10 mouse cellular contexts compared by ENCODE assay signal in genomic region chr1:91041605-91042004, GRCm38 (mm10). TPM values are rescaled to one million over a fixed set of nuclear protein-coding genes. Genes with fewer than 3 reads are reported as not detected.
DNase-seq lines count a peak whose midpoint lies in the region; ATAC-seq and TF ChIP-seq lines count a peak whose summit lies in the region.
"Had no signal": no experiment of that assay in that cellular context is flagged by ENCODE, and none has a peak within 500 bp of the region (broad histone marks: within the 10 kb centered on the region; RNA-seq: fewer than 3 reads in every experiment).

No protein-coding gene starts in this region.

- peaks cover 30% of the 10 kb centered on the region for H3K4me1 ChIP-seq in lung, embryonic 16.5 days (replicated peaks; ENCODE audit: control insufficient read depth, insufficient read depth, low read length)
- peaks cover 18% of the 10 kb centered on the region for H3K4me1 ChIP-seq in neural tube, embryonic 15.5 days

- TF ChIP-seq CTCF in gastrocnemius, adult 2 months (IDR thresholded peaks at IDR 0.05): no peak

- intact Hi-C loops in gastrocnemius, adult 2 months (cut with DNase I): no loop called here

- no peaks in the 10 kb centered on the region for H3K27me3 ChIP-seq in lung, embryonic 16.5 days (ENCODE audit: control insufficient read depth, insufficient read depth, low read depth, low read length)
- H3K27me3 ChIP-seq in neural tube, embryonic 15.5 days (replicated peaks): no peaks in the 10 kb centered on the region
- H3K27me3 ChIP-seq: limb, embryonic 15.5 days had no signal

- H3K36me3 ChIP-seq in lung, embryonic 16.5 days (ENCODE audit: control insufficient read depth, insufficient read depth, low read length): no peaks in the 10 kb centered on the region
- H3K36me3 ChIP-seq in neural tube, embryonic 15.5 days: no peaks in the 10 kb centered on the region
- H3K36me3 ChIP-seq: limb, embryonic 15.5 days had no signal

- H3K4me2 ChIP-seq in lung, embryonic 16.5 days (ENCODE audit: low read depth, low read length): no peak overlapping the region
- H3K4me2 ChIP-seq in neural tube, embryonic 15.5 days: no peak overlapping the region
- H3K4me2 ChIP-seq: limb, embryonic 15.5 days had no signal

- H3K4me3 ChIP-seq in gastrocnemius, adult 2 months: no peak overlapping the region
- H3K4me3 ChIP-seq in lung, embryonic 16.5 days (ENCODE audit: low read length): no peak overlapping the region
- no peak overlapping the region for H3K4me3 ChIP-seq in neural tube, embryonic 15.5 days (replicated peaks)
- H3K4me3 ChIP-seq: limb, embryonic 15.5 days had no signal

- no peaks in the 10 kb centered on the region for H3K9me3 ChIP-seq in lung, embryonic 16.5 days (ENCODE audit: control insufficient read depth, low read length)
- H3K9me3 ChIP-seq in neural tube, embryonic 15.5 days (replicated peaks): no peaks in the 10 kb centered on the region
- H3K9me3 ChIP-seq: limb, embryonic 15.5 days had no signal

- 54% methylated on average over 5 of the region's 5 CpGs for whole genome bisulfite sequencing in lung, embryonic 16.5 days
- 84% methylated on average over 5 of the region's 5 CpGs for WGBS in neural tube, embryonic 15.5 days

- ATAC-seq in lung, embryonic 16.5 days (ENCODE audit: low read depth): no peak
- no peak for ATAC-seq in neural tube, embryonic 15.5 days (ENCODE audit: low FRiP score)
- ATAC-seq in cerebellum, adult (ENCODE audit: insufficient number of reproducible peaks, low FRiP score, low TSS enrichment): no peak

- DNase-seq in gastrocnemius, adult 2 months: no peak
- DNase-seq in gastrocnemius, adult 8-10 months (ENCODE audit: low spot score in 2 of 2): no peak
- DNase-seq in lung, postnatal 14 days: no peak
- DNase-seq in lung, postnatal 10 days: peak; percentile 44
- peak; percentile 62 for DNase-seq in yolk sac, embryonic 10.5 days (ENCODE audit: low spot score)
- DNase-seq: cerebellum, adult 8-10 months had no signal

- no peak overlapping the region for H3K9ac ChIP-seq in lung, embryonic 16.5 days (ENCODE audit: low read length)
- no peak overlapping the region for H3K9ac ChIP-seq in neural tube, embryonic 15.5 days (replicated peaks)
- H3K9ac ChIP-seq: limb, embryonic 15.5 days had no signal

- peak overlapping the region; percentile 67 for H3K27ac ChIP-seq in gastrocnemius, adult 2 months
- H3K27ac ChIP-seq in lung, embryonic 16.5 days (ENCODE audit: low read length): peak overlapping the region; percentile 18; the same call in 1 of the 2 replicates
- H3K27ac ChIP-seq in neural tube, embryonic 15.5 days (replicated peaks): no peak overlapping the region
- H3K27ac ChIP-seq: limb, embryonic 15.5 days had no signal

RNA-seq across cellular contexts. Expression of gene Lrrfip1, which starts 43.1 kb away (rescaled TPM):
- 100 to 1,000 TPM; 131 to 149 TPM for total RNA-seq in gastrocnemius, adult 2 months (2021)
- 100 to 1,000 TPM; 104 to 126 (median 123) TPM for total RNA-seq in gastrocnemius, adult 8-10 months (2022)
- polyA plus RNA-seq in lung, embryonic 16.5 days (2015; fragmentation: Nextera tagmentation; extraction: Ambion mirVana): 70.5 and 78.6 TPM in 2 replicates
- 45.3 and 51.5 TPM in 2 replicates for polyA plus RNA-seq in neural tube, embryonic 15.5 days (2015; fragmentation: Nextera tagmentation; extraction: Ambion mirVana)

Comparison
In these comparisons a context has a peak if more than half of its experiments do, and no peak if none do; other contexts are left out.
1. DNase-seq: peak in lung, postnatal 10 days (single experiment) and yolk sac, embryonic 10.5 days (single experiment); none in gastrocnemius, adult 2 months (single experiment), gastrocnemius, adult 8-10 months (0 of 2) and lung, postnatal 14 days (single experiment).